Mouse (Mus musculus): ENCODE results near the gene Ap5z1.

DNA sequence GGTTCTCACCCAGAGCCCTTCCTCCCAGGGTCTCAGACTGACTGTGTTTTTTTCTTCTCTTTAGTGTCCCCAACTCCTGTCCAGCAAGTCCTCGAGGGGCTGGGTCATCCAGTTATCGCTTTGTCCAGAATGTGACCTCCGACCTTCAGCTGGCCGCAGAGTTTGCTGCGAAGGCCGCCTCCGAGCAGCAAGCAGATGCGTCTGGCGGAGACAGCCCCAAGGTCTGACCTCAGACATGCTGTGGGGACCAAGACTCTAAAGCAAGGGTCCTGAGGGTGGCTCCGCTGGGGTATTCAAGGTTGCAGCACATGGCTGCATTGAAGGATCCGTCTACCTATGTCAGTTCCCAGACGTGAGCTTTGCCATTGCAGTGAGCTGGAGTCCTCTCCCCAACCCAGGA lies 15.1 kb upstream of the Ap5z1 start:
- TF ChIP-seq CTCF (IDR thresholded peaks at IDR 0.05; ENCODE audit: low read depth) (no peak), EP300 (IDR thresholded peaks at IDR 0.05; ENCODE audit: low read depth) (no peak)

Data from liver, postnatal 0 days (tissue).